Mouse (Mus musculus): ENCODE data around the gene Klc1. TPM values are rescaled to one million over a fixed set of nuclear protein-coding genes. Genes with fewer than 3 reads are reported as not detected.

The Klc1 gene
- polyA plus RNA-seq, 1 experiment from 2014 or later: 116 TPM

- H3K27me3 ChIP-seq (ENCODE audit: insufficient read depth, poor library complexity, severe bottlenecking): no peaks in the 10 kb centered on the region
- H3K27ac ChIP-seq: no peak overlapping the region
- no peak for DNase-seq (ENCODE audit: low spot score)
- H3K9me3 ChIP-seq: no peaks in the 10 kb centered on the region
- H3K36me3 ChIP-seq: peaks cover 23% of the 10 kb centered on the region
- WGBS: 83% methylated on average over 2 of the region's 2 CpGs
- no peak overlapping the region for H3K4me3 ChIP-seq
- H3K4me1 ChIP-seq: no peaks in the 10 kb centered on the region; the same call in 1 of the 2 replicates
Measured at GRCm38 (mm10) chr12:111855448-111855847, 96.8 kb downstream of the Klc1 start.

Other genes starting within 250 kb of the Klc1 start
- 506 and 616 TPM in 2 replicates for gene Eif5, start 220.8 kb upstream of the Klc1 start, polyA plus RNA-seq (2016; fragmentation: Nextera tagmentation; extraction: Ambion mirVana)
- 38.1 and 47.9 TPM in 2 replicates for gene Mark3, start 184.3 kb upstream of the Klc1 start, polyA plus RNA-seq (2016; fragmentation: Nextera tagmentation; extraction: Ambion mirVana)
- 408 and 575 TPM in 2 replicates for gene Ckb, start 86.5 kb upstream of the Klc1 start, polyA plus RNA-seq (2016; fragmentation: Nextera tagmentation; extraction: Ambion mirVana)
- 12.7 and 18.9 TPM in 2 replicates for gene Trmt61a, start 80.7 kb upstream of the Klc1 start, polyA plus RNA-seq (2016; fragmentation: Nextera tagmentation; extraction: Ambion mirVana)
- 43.7 and 47.7 TPM in 2 replicates for gene Bag5, start 45.6 kb upstream of the Klc1 start, polyA plus RNA-seq (2016; fragmentation: Nextera tagmentation; extraction: Ambion mirVana)
- 53.3 and 55.2 TPM in 2 replicates for gene Apopt1, start 45.6 kb upstream of the Klc1 start, polyA plus RNA-seq (2016; fragmentation: Nextera tagmentation; extraction: Ambion mirVana)
- 10.5 and 13.8 TPM in 2 replicates for gene Xrcc3, start 55.0 kb downstream of the Klc1 start, polyA plus RNA-seq (2016; fragmentation: Nextera tagmentation; extraction: Ambion mirVana)
- 104 and 109 TPM in 2 replicates for gene Zfyve21, start 55.3 kb downstream of the Klc1 start, polyA plus RNA-seq (2016; fragmentation: Nextera tagmentation; extraction: Ambion mirVana)
- gene Ppp1r13b, start 149.3 kb downstream of the Klc1 start, polyA plus RNA-seq (2016; fragmentation: Nextera tagmentation; extraction: Ambion mirVana): 13.6 and 16.8 TPM in 2 replicates
- 847 and 1,150 TPM in 2 replicates for gene Atp5mpl, start 208.1 kb downstream of the Klc1 start, polyA plus RNA-seq (2016; fragmentation: Nextera tagmentation; extraction: Ambion mirVana)
- gene Tdrd9, start 212.7 kb downstream of the Klc1 start, polyA plus RNA-seq (2016; fragmentation: Nextera tagmentation; extraction: Ambion mirVana): 0.28 and 0.54 TPM in 2 replicates
- 0.26 and 0.42 TPM in 2 replicates for gene Rd3l, start 222.5 kb downstream of the Klc1 start, polyA plus RNA-seq (2016; fragmentation: Nextera tagmentation; extraction: Ambion mirVana)